In the genomic region with DNA sequence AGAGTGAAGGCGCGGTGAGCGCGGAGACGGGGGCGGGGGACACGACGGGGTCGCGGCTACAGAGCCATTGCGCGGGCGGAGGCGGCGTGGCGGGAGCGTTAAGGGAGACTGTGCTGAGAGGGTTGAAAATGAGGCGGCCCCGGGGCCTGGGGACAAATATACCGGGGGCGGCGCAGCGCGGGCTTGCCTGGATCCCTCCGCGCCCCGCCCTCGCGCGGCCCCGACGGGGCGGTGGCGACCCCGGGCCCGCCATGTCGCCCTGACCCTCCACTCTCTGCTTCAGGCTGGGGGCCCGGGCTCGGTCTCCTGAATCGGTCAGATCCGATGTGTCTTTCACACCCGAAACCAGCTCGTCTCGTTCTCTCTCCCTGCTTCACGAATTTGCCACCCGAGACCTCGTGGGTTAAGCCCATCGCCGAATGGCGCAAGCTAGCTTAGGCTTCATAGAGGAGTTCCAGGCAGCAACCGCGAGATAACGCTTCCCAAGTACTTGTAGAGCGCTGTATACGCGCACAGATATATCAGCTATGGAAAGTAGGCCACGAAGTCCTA, we compare ENCODE assay signal across 8 mouse cellular contexts. TPM values are rescaled to one million over a fixed set of nuclear protein-coding genes. Genes with fewer than 3 reads are reported as not detected.
A peak's percentile ranks its signal among the peaks of the same experiment; 100 is the strongest.
DNase-seq lines count a peak whose midpoint lies in the region; ATAC-seq and TF ChIP-seq lines count a peak whose summit lies in the region.

A gene (minus strand): TSS at position 189 of the 552 bp plus-strand sequence.

- peak; percentile 9 for ATAC-seq in Patski
- peak; percentile 55 for ATAC-seq in embryonic facial prominence, embryonic 15.5 days (ENCODE audit: insufficient number of reproducible peaks, low FRiP score, low TSS enrichment, low read depth)
- peak; percentile 26 for ATAC-seq in heart, embryonic 14.5 days (ENCODE audit: insufficient number of reproducible peaks, insufficient read depth, low FRiP score, low read depth)
- ATAC-seq in megakaryocyte progenitor cell, adult 5-6 weeks (replicated peaks; ENCODE audit: poor library complexity), result peak; percentile 13; the same call in 1 of the 2 replicates

- H3K4me2 ChIP-seq in embryonic facial prominence, embryonic 15.5 days (replicated peaks), result peak within 1 kb of the TSS; percentile 71
- H3K4me2 ChIP-seq in heart, embryonic 14.5 days (ENCODE audit: low read length), result peak within 1 kb of the TSS; percentile 91

- in situ Hi-C loops in Patski (cut with MboI; ENCODE audit: low pct_unique_long_range_greater_than_20kb), result loop anchor here (5.0 kb wide), 1 partner anchor 69 kb away; a partner anchor contains a TSS

- no peaks in the 10 kb centered on the region for H3K9me3 ChIP-seq in embryonic facial prominence, embryonic 15.5 days (replicated peaks)
- no peaks in the 10 kb centered on the region for H3K9me3 ChIP-seq in heart, embryonic 14.5 days (ENCODE audit: control insufficient read depth, low read length)

- intact Hi-C loops in left cerebral cortex, postnatal 10 days (cut with DNase I), result loop anchor here (2.0 kb wide), 1 partner anchor 72 kb away; no protein-coding TSS in a partner anchor

- POLR2A ChIA-PET in Patski (lab: Charles Lee), result interaction anchor here (1.3 kb wide), 1 partner anchor 13 kb away, joined by 5 read pairs; no protein-coding TSS in a partner anchor

- H3K27me3 ChIP-seq in Patski, result no peaks in the 10 kb centered on the region
- H3K27me3 ChIP-seq in embryonic facial prominence, embryonic 15.5 days, result no peaks in the 10 kb centered on the region
- H3K27me3 ChIP-seq in heart, embryonic 14.5 days (ENCODE audit: control insufficient read depth, insufficient read depth, low read length), result no peaks in the 10 kb centered on the region

- H3K27ac ChIP-seq in embryonic facial prominence, embryonic 15.5 days (replicated peaks), result peak within 1 kb of the TSS; percentile 99
- H3K27ac ChIP-seq in heart, embryonic 14.5 days (replicated peaks in 1 of 2; ENCODE audit: control insufficient read depth in 1 of 2, insufficient read depth in 1 of 2, low read depth in 2 of 2, low read length in 2 of 2), result peak within 1 kb of the TSS; percentile 94 to 99

- under 1% methylated on average over 57 of the region's 57 CpGs for WGBS in embryonic facial prominence, embryonic 15.5 days
- WGBS in heart, embryonic 14.5 days, result under 1% methylated on average over 55 of the region's 57 CpGs

- peak in 1 of 2 experiments; percentile 48 for DNase-seq in frontal cortex, adult 2 months (ENCODE audit: extremely low spot score in 1 of 2, low spot score in 1 of 2)
- DNase-seq in frontal cortex, postnatal 10 days (ENCODE audit: low spot score in 2 of 2), result no peak
- DNase-seq in Patski (ENCODE audit: low read depth, low spot score), result no peak
- no peak for DNase-seq in left cerebral cortex, postnatal 10 days (ENCODE audit: extremely low spot score in 1 of 2, low spot score in 2 of 2)
- DNase-seq in retina, postnatal 1 day, result no peak

- peak within 1 kb of the TSS; percentile 87 for H3K4me3 ChIP-seq in embryonic facial prominence, embryonic 15.5 days (replicated peaks)
- peak within 1 kb of the TSS; percentile 67 to 85 for H3K4me3 ChIP-seq in heart, embryonic 14.5 days (ENCODE audit: control insufficient read depth in 1 of 2, insufficient read depth in 1 of 2, low read depth in 1 of 2, low read length in 2 of 2)

- TF ChIP-seq CTCF in Patski (IDR thresholded peaks at IDR 0.05), result no peak

- peaks cover 47% of the 10 kb centered on the region for H3K4me1 ChIP-seq in embryonic facial prominence, embryonic 15.5 days
- peaks cover 22 to 51% of the 10 kb centered on the region in 2 experiments for H3K4me1 ChIP-seq in heart, embryonic 14.5 days (ENCODE audit: control insufficient read depth in 2 of 2, insufficient read depth in 2 of 2, low read length in 2 of 2)

- peak within 1 kb of the TSS; percentile 86 for H3K9ac ChIP-seq in embryonic facial prominence, embryonic 15.5 days
- H3K9ac ChIP-seq in heart, embryonic 14.5 days (ENCODE audit: low read length), result peak within 1 kb of the TSS; percentile 95

- CTCF ChIA-PET in Patski (lab: Charles Lee), result interaction anchor here (1.2 to 3.9 kb wide), 2 partner anchors 10 to 72 kb away, joined by 4 to 21 read pairs; no protein-coding TSS in a partner anchor

- H3K36me3 ChIP-seq in embryonic facial prominence, embryonic 15.5 days, result peaks cover 18% of the 10 kb centered on the region
- H3K36me3 ChIP-seq in heart, embryonic 14.5 days (ENCODE audit: control insufficient read depth, insufficient read depth, low read length), result peaks cover 31% of the 10 kb centered on the region

RNA-seq across cellular contexts. Expression of the gene that starts here (rescaled TPM):
- 24.2 and 35.6 TPM in 2 replicates for polyA plus RNA-seq in frontal cortex, adult 2 months (2012; rRNA removed)
- polyA plus RNA-seq in Patski (2021), result 76.6 TPM
- polyA plus RNA-seq in embryonic facial prominence, embryonic 15.5 days (2015; fragmentation: Nextera tagmentation; extraction: Ambion mirVana), result 12.4 and 14.7 TPM in 2 replicates
- 1.8 and 1.9 TPM in 2 replicates for polyA plus RNA-seq in heart, embryonic 14.5 days (2014; fragmentation: Nextera tagmentation; extraction: Ambion mirVana)
- total RNA-seq in left cerebral cortex, postnatal 10 days (2021), result 10 to 100 TPM; 23.6 to 24.1 TPM
- total RNA-seq in megakaryocyte progenitor cell, adult 5-6 weeks (2015), result 4.0 and 4.8 TPM in 2 replicates
- 1.5 and 1.9 TPM in 2 replicates for total RNA-seq in megakaryocyte progenitor cell, adult 5-6 weeks (2017)

Comparison
In these comparisons a context has a peak if more than half of its experiments do, and no peak if none do; other contexts are left out.
1. RNA of the gene that starts here (total RNA-seq): 23.6 to 24.1 TPM in left cerebral cortex, postnatal 10 days; 1.5 to 4.8 TPM in megakaryocyte progenitor cell, adult 5-6 weeks; every median in the first group is over 4 times any median in the second.
2. Peak in every context shown above with its lines, with median percentiles within 50 percentile points of each other: ATAC-seq.